Mouse (Mus musculus): Measurements from ENCODE around the gene Ggta1.

Gene Ggta1

DNA sequence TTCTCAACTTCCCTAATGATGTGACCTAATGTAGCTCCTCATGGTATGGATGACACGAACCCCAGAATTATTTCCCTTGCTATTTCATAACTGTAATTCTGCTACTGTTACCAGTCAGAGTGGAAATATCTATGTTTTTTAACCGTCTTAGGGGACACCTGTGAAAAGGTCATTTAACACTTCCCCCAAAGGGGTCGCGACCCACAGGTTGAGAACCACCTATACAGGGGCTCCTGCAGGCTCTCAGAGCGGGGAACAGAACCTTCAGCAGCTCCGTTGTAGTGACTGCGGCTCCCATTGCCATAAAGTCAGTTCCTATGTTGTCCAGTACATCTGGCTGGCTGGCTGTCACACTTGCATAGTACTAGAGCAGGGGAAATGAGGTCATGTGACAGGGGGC, 62.3 kb downstream of the Ggta1 start:
- no peak for DNase-seq (ENCODE audit: low spot score)

DNA sequence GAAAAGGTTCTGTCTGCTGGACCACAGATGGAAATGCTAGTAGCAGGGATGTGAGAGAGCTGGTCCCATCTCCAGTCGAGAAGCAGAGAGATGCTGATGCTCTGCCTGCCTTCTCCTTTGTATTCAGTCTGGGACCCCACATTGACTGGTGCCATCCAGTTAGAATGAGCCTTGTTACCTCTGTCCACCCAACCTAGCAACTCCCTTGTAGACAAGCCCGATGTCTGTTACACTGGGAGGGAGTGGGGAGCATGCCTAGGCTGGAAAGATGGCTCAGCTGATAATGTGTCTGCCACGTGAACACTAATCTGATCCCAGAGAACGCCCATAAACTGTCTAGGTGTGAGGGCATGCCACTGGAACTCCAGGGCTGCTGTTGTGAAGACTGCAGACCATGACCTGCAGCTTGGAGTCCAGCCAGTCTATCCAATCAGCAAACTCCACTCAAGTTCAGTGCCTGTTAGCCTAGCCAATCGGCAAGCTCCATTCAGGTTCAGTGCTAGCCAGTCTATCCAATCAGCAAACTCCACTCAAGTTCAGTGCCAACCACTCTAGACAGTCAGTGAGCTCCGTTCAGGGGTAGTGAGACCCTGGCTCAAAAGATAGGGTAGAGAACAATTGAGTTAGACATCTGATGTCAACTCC, 64.7 kb downstream of the Ggta1 start:
- DNase-seq (ENCODE audit: low spot score): no peak

DNA sequence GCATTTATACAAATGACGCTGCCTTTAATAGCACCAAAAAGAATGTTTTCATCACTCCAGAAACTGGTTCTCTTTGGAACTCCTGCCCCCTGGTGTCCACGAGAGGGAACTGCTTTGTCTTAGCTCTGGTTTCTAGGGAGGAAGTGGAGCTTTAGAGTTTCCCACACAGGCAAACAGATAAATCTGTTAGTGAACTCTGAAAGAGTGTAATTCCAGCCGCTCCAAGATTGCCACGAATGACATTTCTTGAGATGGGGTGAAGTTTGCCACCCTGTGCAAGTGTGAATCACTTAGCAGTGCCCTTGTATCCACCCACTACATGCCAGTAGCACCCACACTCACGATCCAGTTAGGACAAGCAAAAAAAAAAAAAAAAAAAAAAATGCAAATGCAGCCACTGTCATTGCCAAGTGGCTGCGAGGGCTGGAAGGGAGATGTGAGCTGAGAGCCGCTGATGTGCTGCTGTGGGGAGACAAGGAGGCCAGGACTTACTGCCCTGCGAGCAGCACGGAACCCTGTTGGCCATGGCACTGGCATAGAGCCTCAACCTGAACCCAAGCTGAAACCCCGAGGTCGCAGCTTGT, 65.3 kb downstream of the Ggta1 start:
- no peak for DNase-seq (ENCODE audit: low spot score)

DNA sequence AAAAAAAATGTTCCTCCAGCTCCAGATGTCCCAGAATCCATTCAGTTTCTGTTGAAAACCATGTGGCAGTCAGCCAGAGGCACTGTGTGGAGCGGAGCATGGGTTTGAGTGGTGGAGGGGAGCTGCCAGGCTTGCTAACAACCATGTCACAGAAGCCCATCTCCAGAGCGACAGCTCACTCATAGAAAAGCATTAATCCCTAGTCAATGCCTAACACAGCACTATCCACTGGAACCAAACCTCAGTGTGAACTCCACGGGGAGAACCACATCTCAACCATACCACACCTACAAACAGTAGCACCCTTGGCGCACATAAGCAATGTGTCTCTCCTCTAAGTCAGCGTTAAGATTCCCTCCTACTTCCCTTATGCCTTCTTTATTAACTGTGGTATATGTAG, 65.9 kb downstream of the Ggta1 start, which contains the start of gene 4930402F06Rik:
4930402F06Rik (minus strand) TSS at position 80 of the 400 bp plus-strand sequence.
- DNase-seq (ENCODE audit: low spot score): no peak

DNA sequence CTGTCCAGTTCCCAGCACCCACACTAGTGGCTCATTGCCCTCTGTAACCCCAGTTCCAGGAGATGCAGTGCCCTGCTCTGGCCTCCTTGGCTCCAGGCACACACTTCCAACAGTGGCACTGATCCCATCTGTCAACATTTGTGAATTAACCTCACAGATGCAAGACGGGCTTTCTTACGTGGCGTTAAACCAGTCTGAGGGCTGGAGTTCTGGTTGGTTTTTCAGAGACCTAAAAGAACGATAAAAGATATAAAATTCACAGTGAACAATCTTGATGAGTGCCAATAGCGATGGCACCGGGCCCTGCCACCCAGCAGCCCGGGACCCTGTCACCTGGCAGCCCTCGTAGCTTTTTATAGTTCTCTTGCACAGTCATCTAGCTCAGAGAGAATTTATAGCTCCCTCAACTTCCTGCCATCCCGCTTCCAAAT, 77.6 kb downstream of the Ggta1 start:
- DNase-seq (ENCODE audit: low spot score): no peak

DNA sequence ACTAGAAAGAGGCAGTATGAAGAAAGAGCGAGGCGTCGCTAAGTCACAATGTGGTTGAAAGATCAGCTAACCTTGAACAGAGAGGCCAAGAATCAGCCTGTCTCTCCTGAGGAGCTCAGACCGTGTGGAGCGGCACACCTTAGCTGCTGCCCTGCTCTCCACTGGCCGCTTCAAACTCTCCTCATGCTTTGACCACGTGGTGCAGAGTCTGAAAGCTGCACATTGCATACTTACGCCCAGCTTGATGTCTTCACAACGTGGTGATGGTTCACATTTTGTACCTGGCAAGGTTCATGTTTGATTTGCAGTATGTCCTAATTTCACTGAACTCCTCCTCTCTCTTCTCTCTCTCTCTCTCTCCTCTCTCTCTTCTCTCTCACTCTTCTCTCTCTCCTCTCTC, 83.7 kb downstream of the Ggta1 start:
- DNase-seq (ENCODE audit: low spot score): no peak

DNA sequence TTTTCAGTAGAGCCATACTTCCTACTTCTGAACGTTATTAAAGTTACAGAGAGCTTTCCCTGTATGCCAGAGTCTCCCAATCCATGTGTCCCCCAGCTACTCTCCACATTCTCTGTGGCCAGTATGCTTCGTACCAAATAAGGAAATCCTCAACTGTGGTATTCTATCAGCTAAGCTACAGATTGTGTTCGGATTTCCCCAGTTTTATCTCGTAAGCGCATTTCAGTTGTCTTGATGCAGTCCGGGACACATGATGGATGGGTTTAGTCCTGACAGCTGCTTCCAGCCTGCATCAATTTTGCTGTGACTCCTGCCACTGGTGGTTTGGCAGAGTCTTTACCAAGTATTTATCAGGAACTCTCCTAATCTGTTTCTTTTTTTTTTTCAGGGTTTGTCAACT, 85.4 kb downstream of the Ggta1 start:
- DNase-seq (ENCODE audit: low spot score): no peak

DNA sequence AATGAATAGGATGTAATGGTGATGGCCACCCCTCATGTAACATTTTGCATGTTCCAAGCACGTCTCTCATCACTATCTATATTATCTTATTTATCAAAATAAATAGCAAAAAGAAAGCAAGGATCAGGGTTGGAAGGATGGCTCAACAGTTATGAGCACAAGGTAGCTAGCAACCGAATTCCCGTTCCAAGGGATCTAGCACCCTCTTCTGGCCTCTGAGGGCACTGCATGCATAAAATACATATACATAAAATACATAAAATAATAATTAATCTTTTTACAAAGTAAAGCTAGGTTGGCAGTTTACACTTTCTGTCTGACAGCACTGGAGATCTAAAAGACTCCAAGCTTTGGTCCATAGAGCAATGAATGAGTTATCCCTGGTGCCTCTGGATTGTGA, 90.0 kb downstream of the Ggta1 start:
- DNase-seq (ENCODE audit: low spot score): no peak

DNA sequence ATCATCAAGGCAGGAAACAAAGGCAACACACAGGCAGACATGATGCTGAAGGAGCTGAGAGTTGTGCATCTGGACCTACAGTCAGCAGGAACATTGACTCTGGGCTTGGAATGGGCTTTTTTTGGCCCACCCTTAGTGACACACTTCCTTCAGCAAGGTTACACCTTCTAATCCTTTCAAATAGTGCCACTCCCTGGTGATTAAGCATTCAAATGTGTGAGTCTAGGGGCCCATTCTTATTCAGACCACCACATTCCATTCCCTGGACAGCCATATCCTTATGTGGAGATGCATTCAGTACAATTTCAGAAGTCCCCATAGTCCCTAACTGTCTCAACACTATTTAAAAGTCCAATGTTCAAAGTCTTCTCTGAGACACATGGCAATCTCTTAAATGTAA, 92.3 kb downstream of the Ggta1 start:
- DNase-seq (ENCODE audit: low spot score): no peak

DNA sequence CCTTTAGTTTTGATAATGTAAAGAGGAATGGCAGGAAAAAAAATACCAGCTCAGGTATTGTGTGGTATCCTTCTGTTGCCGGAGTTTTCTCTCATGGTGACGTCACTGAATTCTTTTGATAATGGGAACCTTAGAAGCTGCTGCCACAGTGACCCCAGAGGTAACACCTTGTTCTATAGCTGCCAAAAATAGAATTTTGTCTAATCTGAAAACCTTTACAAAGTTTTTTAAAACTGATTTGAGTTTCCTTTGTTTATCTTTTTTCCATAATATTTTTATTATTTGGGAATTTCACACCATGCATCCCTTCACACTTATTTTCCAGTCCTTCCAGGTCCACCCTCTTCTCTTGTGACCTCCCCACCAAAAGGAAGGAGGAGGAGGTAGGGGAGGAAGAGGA, 95.4 kb downstream of the Ggta1 start, which contains the start of gene 4930568D16Rik:
4930568D16Rik (minus strand) TSS at position 101 of the 400 bp plus-strand sequence.
- DNase-seq (ENCODE audit: low spot score): no peak
